Mouse (Mus musculus) WW6 (cell line): ENCODE measurements around the gene Pgs1.
A peak's percentile ranks its signal among the peaks of the same experiment; 100 is the strongest.

ENCODE experiments used
- DNase-seq: peaks from one replicate; pipeline ENCODE4 v3.0.0-alpha.2; 2013; ENCODE audit warnings: low read depth, low spot score

The Pgs1 gene

DNA sequence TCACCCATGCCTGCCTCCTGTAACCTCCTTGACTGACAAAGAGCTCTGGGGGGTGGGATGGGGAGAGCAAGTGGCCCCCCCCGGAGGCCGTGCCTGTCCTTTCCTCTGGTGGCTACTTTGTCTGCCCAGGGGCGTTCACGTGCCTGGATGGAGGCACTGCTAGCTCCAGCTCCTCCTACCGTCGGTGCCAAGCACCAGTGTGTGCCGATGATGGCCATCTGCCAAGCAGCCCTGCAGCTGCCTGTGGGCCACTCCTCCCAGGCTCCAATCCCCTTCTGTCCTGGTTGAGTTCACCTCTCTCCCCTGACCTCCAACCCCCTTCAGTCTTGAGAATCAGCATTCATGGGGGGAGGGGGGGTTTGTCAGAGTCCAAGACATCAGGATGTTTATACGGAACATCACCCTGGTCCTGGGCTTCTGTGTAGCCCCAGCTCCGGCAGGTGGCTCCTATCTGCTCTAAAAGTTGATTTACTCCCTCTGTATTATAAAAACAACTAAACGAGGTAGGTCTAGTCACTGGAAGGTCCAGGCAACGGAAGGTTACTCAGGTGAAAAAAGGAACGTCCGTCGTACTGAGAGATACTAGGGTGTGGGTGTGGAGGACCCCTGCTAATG lies 57.3 kb downstream of the Pgs1 start:
- DNase-seq: no peak

DNA sequence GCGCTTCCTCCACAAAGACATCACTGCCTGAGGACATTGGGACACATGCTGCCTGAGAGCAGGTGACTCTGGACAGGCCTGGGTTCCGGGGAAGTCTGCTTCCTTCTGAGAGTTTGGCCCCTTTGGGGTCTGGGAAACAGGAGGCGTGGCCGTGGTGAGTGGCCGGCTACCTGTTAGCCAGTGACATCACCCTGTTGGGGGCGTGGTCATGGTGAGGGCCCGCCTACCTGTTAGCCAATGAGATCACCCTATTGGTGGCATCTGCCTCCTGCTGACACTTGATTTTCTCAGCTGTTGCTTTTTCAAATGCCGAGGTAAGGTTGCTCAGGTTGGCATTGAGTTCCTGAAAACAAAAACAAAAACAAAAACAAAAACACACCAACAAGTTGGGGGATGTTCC lies 63.5 kb downstream of the Pgs1 start:
- peak; percentile 50 for DNase-seq

DNA sequence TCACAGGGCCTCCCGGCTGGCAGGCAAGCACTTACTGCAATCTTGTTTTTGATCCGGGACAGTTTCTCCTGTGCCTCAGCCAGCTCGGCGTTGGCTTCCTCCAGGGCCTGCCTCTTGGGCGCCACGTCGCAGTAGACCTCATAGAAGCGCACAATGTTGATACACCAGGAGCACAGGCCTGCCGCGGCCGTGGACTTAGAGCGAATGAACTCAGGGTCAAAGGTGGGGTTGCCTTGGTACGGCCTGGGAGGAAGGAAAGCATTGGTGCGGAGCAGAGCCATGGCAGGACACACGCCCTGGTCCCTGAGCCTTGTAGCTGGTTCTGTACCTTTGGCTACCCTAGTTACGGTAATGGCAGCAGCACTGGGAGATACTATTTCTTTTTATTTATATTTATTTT lies 64.1 kb downstream of the Pgs1 start:
- DNase-seq: no peak

DNA sequence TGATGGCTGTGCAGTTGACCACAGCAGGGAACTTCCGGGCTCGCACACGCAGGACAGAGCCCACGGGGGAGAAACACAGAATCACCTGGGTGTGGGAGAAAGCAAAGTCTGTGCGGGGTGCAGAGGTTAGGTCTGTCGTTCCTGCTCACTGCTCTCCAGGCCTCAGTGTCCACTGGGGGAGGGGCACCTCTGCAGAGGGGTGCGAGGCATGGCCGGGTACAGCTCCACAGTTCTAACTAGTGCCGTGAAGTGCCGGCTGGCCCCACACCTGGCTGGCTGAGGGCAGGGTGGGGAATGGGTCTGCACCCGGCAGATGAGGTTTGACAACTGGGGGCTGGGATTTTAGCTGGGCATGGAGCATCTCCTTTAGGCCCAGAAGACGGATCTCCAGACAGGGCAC lies 72.3 kb downstream of the Pgs1 start:
- DNase-seq: no peak

DNA sequence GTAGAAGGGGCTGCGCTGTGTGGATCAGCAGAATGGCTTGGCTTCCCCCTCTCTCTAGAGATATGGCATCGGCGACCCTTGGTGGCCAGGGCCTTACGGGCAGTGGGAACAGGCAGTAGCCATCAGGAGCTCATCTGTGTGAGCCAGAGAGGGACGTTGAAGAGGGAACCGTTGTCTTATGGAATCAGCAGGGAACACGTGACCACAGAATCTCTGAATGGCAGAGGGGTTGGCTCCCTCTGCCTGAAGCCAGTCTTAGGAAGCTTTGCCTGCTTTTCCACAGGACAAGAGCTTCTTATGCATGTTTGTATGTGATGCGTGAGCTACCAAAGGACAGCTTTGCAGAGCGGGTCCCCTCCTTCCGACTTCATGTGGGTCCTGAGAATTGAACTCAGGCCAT lies 72.8 kb downstream of the Pgs1 start:
- no peak for DNase-seq

DNA sequence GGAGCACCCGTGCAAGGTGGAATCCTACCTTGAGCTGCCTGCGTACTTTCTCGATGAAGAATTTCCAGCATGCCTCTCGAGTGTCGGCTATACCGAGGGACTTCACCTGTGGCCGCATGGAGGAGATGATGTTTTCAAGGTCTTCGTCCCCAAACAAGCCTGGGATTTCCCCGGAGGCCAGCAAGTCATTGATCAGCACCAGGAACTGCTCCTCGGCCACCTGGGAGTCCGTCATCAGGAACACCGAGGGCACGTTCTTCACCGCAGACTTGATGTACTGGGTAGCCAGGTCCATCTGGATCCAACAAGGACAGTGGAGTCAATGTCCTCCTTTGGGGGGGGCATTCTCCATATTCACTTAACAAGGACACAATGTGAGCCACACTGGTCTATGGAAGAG lies 73.9 kb downstream of the Pgs1 start:
- DNase-seq: no peak

DNA sequence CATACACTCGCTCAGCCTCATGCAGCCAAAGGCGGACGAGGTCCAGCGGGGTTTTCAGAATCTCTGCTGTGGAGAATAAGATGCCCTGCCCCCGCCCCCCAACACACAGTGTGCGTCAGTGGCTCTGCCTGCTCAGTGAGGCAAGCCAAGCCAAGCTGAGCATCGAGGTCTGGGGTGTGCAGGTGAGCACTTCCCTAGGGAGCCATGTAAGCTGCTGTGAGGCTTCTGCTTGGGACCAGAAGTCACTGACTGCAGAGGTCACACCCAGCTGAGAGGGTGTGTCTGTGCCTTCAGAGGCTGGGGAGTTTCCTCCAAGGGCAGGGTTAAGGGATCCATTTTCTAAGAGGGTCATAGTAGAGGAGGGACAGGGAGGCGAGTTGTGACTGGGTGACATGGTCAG lies 81.5 kb downstream of the Pgs1 start:
- no peak for DNase-seq

DNA sequence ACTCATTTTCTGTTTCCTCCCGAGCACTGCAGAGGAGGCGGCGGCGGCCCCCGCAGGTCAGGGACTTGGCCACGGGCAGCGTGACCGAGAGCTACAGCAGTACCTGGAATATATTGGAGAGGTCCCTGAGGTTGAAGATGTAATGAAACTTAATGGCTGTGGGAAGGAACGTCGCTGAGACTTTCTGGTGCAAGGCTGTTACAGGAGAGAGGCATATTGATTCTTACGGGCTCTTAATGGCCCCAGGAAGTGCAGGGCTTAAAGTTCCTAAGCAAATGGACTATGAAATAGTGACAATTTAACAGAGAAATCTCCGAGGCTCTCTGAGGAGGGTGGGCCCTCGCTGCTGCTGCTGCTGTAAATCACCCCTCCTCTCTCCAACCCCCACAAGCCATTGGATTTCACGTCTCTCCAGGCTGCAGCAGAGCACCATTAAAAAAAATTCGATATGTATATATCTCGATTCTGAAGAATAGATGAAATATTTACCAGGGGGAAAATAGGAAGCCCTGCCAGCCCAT lies 82.8 kb downstream of the Pgs1 start:
- no peak for DNase-seq

DNA sequence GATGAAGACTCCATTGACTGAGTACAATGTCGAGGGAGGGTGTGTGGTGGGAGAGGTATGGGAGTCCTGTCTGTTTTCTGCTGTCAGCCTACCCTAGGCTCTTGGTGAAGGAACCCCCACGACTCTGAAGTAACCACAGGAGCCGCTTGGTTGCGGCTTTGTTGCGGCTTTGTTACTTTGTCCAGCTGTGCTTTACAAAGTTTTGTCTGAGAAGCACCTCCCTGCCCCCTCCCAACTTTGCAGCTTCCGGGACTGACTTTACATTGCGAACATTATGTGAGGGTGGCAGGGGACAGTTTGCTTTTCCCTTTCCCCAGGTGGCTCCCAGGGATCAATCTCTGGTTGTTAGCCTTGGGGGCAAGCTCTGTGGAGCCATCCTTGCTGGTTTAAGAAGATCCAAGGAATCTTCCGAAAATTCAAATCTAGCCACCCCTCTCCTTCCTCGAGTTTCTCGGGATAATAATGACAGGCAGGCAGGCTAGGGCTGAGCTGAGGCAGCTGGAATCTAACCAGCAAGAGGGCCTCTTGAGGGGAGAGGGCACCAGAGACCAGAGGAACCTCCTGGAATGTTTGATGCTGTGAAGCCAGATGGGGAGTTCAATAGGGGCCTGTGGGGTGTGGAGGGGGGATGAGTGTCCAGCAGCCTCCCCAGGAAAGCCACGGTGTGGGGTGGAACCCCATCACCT lies 85.3 kb downstream of the Pgs1 start:
- DNase-seq: no peak
